Mouse (Mus musculus): Measurements from ENCODE around the gene Kcnip4.

DNA sequence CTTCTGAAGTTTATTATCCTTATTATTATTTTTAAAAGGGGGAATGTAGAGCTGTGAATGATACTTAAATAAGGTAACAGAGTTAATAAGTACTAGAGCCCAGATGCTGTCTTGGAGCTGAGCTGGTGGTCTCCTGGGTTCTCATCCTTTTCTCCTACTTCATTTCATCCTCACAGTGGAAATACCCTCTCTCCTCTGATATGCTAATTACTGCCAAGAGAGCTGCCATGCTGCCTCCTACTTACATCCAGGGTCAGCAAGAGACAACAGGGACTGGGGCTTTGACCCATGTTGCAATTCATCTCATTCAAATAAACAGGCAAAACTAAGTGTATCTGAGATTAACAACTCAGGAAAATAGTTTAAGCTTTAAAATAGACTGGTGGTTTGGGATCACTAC is 73.4 kb downstream of the Kcnip4 start:
- TF ChIP-seq POLR2A (IDR thresholded peaks at IDR 0.05; ENCODE audit: insufficient read length, low read depth) (no peak), USF1 (IDR thresholded peaks at IDR 0.05; ENCODE audit: low read depth) (no peak)

Data from myocyte (in vitro differentiated cells).